Mouse (Mus musculus) left cerebral cortex, adult 2 months (tissue): ENCODE measurements at regions not wholly inside any gene's neighbourhood (a gene's known extent, or its start where the extent isn't known, plus 50 kb on each side); places are given as distances from the start of the nearest gene placed in this dataset.
A peak's percentile ranks its signal among the peaks of the same experiment; 100 is the strongest.

Experiments used
- DNase-seq, 2 experiments: peaks; one replicate each; pipeline ENCODE4 v3.0.0; 2021 to 2022; ENCODE audit warnings: low spot score in 2 of 2, mixed read lengths in 1 of 2; ENCODE audit errors: extremely low spot score in 1 of 2
- H3K27ac ChIP-seq: fragments of 200-600 bp; 2 replicates; pipeline ENCODE4 v1.8.1; 2022
- H3K4me3 ChIP-seq: fragments of 200-600 bp; 2 replicates; pipeline ENCODE4 v1.8.1; 2022
- CTCF ChIP-seq: fragments of 200-600 bp; IDR thresholded peaks from 2 replicates; pipeline ENCODE4 v1.8.1; 2022; ENCODE audit warnings: antibody characterized with exemption, mild to moderate bottlenecking, moderate library complexity
- intact Hi-C: fragments of 180-260 bp; cut with DNase I; formaldehyde crosslinking; loops from one replicate; pipeline ENCODE4 v1.15.1; 2025

GRCm38 (mm10) chr9:94589672-94590071 is 51.8 kb upstream of the 1190002N15Rik start:
- TF ChIP-seq CTCF = no peak
- intact Hi-C loops = no loop called here
- Histone ChIP-seq H3K27ac (no peak overlapping the region), H3K4me3 (no peak overlapping the region)
- DNase-seq = no peak

- DNase-seq = no peak
- H3K27ac ChIP-seq = no peak overlapping the region
- no peak overlapping the region for H3K4me3 ChIP-seq
- intact Hi-C loops = no loop called here
- TF ChIP-seq CTCF = no peak
These were observed 64.7 kb upstream of the Slc9a9 start for GRCm38 (mm10) chr9:94604993-94605392.

DNA sequence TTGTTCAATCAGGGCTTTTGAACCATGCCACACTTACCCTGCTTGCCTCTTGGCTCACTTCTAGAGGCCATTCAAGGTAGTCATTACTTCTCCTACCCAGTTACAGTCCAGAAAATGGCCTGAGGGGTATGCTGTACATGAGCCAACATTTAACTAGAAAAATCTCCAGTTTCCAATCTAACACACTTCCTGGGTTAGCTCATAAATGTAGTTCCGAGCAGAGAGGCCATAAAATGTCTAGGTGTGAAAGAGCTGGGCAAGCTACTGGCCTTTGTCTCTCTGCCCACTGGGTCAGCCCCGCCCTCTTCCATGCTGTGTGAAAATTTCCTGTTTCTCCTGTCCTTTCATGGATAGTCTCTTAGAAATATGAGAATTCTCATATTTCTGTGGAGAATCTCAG is 63.3 kb upstream of the Slc9a9 start:
- no peak overlapping the region for H3K27ac ChIP-seq
- DNase-seq = no peak
- TF ChIP-seq CTCF = no peak
- no peak overlapping the region for H3K4me3 ChIP-seq
- intact Hi-C loops = loop anchor here (2.0 kb wide), 1 partner anchor 68 kb away; the partner anchor contains the start of gene 1190002N15Rik

GRCm38 (mm10) chr9:94607011-94607749 is 62.5 kb upstream of the Slc9a9 start:
- DNase-seq = peak in 1 of 2 experiments; percentile 32
- no peak for TF ChIP-seq CTCF
- Histone ChIP-seq H3K4me3 (no peak overlapping the region), H3K27ac (no peak overlapping the region)
- intact Hi-C loops = loop anchor here (2.0 kb wide), 1 partner anchor 68 kb away; the partner anchor contains the start of gene 1190002N15Rik

DNA sequence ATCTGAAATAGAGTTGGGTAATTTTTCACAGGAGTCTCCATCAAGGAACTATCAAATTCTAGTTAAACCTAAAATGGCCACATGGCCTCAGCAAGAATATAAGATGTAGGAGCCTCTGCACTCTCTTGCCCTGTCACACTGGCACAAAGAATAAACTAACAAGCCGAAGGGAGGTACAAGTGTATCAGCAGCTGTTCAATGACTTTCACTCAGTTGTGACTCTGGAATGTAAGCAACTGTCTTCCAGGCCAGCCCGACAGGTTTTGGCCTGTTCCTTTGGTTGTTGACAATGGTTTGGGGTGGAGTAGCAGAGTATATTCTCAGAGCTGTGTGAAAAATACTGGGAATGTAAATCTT is 62.0 kb upstream of the Slc9a9 start:
- no peak overlapping the region for H3K27ac ChIP-seq
- TF ChIP-seq CTCF = no peak
- no peak overlapping the region for H3K4me3 ChIP-seq
- DNase-seq = no peak
- intact Hi-C loops = loop anchor here (2.0 kb wide), 1 partner anchor 69 kb away; the partner anchor contains the start of gene 1190002N15Rik

GRCm38 (mm10) chr9:94610101-94610500 is 59.6 kb upstream of the Slc9a9 start:
- no peak overlapping the region for H3K27ac ChIP-seq
- no peak for DNase-seq
- no peak overlapping the region for H3K4me3 ChIP-seq
- no peak for TF ChIP-seq CTCF
- intact Hi-C loops = loop anchor here (5.0 kb wide), 2 partner anchors 1528 to 1973 kb away; no protein-coding TSS in a partner anchor

DNA sequence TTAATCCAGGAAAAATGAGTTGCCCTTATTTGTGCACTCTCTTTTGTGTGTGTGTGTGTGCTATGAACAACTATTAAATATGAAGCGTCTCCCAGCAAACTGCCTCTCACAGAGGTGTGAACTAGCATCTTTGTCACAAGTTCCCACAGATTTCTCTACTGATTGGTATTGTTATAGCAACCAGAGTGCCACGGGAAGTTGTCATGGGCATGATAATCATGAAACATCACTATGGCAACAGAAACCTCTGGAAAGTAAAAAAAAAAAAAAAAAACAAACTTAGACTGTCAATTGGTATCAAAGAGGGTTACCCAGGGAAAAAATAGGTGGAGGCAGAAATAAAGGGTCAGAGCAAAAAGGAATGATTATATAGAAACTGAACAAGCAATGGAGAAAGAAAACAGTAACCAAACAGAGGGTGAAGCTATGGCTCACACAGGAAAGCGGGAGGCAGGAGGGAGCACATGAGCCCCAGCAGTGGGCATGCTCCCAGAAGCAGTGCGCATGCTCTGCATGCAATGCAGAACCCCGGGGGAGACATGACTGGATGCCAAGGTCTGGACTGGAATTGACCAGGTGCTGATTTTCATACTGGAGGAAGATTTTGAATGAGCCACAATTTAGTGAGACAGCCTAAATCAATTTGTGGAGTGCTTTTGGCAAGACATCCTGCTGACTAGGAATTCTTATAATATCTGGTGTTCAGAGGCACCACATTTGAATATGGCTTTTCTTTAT is 58.9 kb upstream of the Slc9a9 start:
- Histone ChIP-seq H3K4me3 (no peak overlapping the region), H3K27ac (no peak overlapping the region)
- intact Hi-C loops = loop anchor here (5.0 kb wide), 2 partner anchors 1528 to 1973 kb away; no protein-coding TSS in a partner anchor
- DNase-seq = peak in 1 of 2 experiments; percentile 23
- TF ChIP-seq CTCF = no peak

GRCm38 (mm10) chr9:94613891-94614671 is 55.6 kb upstream of the Slc9a9 start:
- peak; percentile 31 to 32 for DNase-seq
- TF ChIP-seq CTCF = peak; percentile 64
- Histone ChIP-seq H3K27ac (no peak overlapping the region), H3K4me3 (no peak overlapping the region)
- intact Hi-C loops = loop anchor here (2.0 to 5.0 kb wide), 3 partner anchors 1532 to 1977 kb away; no protein-coding TSS in a partner anchor

DNA sequence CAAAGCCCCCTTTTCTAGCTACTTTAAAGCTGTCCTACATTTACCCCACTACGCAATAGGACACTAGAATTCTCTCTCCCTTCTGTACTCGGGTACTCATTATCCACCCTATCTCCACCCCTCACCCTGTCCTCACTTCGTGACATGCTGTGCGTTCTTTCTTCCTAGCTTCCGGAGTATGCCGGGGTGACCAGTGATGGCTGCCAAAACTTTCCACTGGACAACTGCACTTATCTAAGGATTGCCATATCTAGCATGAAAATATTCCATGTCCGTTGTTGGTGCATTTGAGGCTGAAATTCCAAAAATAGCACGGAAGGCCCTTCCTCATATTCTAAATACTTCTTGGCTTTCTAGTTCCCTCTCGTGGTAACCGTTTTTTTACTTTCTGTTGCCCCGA is 54.5 kb upstream of the Slc9a9 start:
- H3K4me3 ChIP-seq = no peak overlapping the region
- intact Hi-C loops = loop anchor here (2.0 kb wide), 1 partner anchor 1726 kb away; no protein-coding TSS in a partner anchor

GRCm38 (mm10) chr9:94618079-94618786 is 51.5 kb upstream of the Slc9a9 start:
- no peak overlapping the region for H3K4me3 ChIP-seq
- intact Hi-C loops = no loop called here
- TF ChIP-seq CTCF = no peak

More for the DNA sequence above, 54.5 kb upstream of the Slc9a9 start:
- DNase-seq = no peak
- H3K27ac ChIP-seq = no peak overlapping the region
- TF ChIP-seq CTCF = no peak

More at GRCm38 (mm10) chr9:94618079-94618786, 51.5 kb upstream of the Slc9a9 start:
- no peak overlapping the region for H3K27ac ChIP-seq
- no peak for DNase-seq
